Mouse (Mus musculus): ENCODE measurements around the gene Oas1f. TPM values are rescaled to one million over a fixed set of nuclear protein-coding genes. Genes with fewer than 3 reads are reported as not detected.
"Not testable (repeated sequence)": the region's sequence is repeated elsewhere in the genome, so short reads cannot be mapped to it uniquely, and the experiment has no call there.

The Oas1f gene
- total RNA-seq, 1 experiment: 0.45 TPM

DNA sequence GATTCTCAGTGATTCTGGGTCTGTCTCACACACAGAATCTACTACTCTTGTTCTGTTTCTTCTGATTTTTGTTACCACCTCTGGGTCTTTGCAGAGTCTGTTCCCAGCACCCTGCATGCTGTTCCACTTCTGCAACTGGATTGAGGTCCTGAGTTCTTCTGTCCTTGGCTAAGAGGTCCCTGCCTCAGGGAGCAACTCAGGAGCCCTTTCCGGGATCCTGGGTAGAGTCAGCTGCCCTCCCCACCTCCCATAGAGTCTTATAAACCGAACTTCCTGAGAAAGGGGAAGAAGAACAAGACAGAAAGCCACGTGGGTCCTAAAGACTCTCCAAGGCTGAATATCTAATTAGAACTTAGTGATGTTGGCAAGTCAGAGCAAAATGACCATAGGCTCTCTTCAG is 43.8 kb downstream of the Oas1f start:
- TF ChIP-seq MAFK (IDR thresholded peaks at IDR 0.05; ENCODE audit: insufficient read depth, low read depth, low read length) (no peak), ZNF384 (IDR thresholded peaks at IDR 0.05; ENCODE audit: low read depth, low read length) (no peak), ZC3H11A (IDR thresholded peaks at IDR 0.05; ENCODE audit: borderline replicate concordance, low read depth, low read length) (no peak), CHD2 (IDR thresholded peaks at IDR 0.05; ENCODE audit: low read depth, low read length) (no peak), HCFC1 (IDR thresholded peaks at IDR 0.05; ENCODE audit: borderline replicate concordance, insufficient read depth, low read length) (no peak)
- in situ Hi-C loops (cut with MboI; ENCODE audit: low sequenced_read_pairs in 2 of 2, unreplicated experiment in 2 of 2): no loop called here
- no peak for DNase-seq (ENCODE audit: low read depth, low spot score)
- no peak overlapping the region; the same call in 1 of the 2 replicates for H3K27ac ChIP-seq (ENCODE audit: insufficient read depth, low read depth, low read length, poor library complexity, severe bottlenecking)
- no peaks in the 10 kb centered on the region for H3K9me3 ChIP-seq (ENCODE audit: control insufficient read depth, insufficient read depth, low read depth, low read length)
- H3K4me1 ChIP-seq (ENCODE audit: control insufficient read depth in 2 of 2, insufficient read depth in 2 of 2, low read length in 2 of 2, poor library complexity in 1 of 2): peaks cover 2 to 12% of the 10 kb centered on the region in 2 experiments; a peak in 2 of 4 replicates
- no peak overlapping the region for H3K9ac ChIP-seq (ENCODE audit: insufficient read depth, low read depth, low read length, poor library complexity, severe bottlenecking)
- no peak overlapping the region for H3K4me3 ChIP-seq (ENCODE audit: insufficient read depth in 1 of 2, low read depth in 1 of 2, low read length in 2 of 2, poor library complexity in 1 of 2, severe bottlenecking in 1 of 2)
- peaks cover 3% of the 10 kb centered on the region for H3K36me3 ChIP-seq (ENCODE audit: control insufficient read depth, insufficient read depth, low read length, poor library complexity, severe bottlenecking)

DNA sequence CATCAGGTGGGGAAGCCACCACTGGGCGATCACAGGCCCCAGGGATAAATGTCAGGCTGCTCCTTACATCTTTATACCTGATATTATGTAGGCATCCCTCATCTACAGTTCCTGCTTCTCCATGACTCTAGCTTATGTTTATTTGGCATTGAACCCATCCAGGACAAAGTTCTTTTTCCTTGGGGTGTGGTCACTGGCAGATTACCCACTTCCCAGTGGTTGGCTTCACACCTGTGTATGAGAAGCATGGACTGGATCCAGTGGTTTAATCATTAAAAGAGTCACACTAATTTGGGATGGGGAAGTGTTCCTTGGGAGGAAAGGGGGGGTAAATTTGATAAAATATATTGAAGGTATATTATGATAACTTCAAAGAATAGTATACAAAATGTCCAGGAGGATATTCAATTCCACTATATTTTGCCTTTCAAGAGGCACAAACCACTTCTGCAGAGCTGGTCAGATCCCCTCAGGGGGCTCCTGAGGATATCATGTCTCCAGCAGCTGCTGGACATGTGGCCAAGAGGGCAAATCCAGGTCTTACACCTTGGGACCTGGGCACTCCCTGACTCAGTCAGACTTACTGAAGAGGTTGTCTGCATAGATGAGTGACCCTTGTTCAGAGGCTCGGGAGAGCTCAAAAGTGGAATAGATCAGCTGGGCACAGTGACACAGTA is 44.5 kb downstream of the Oas1f start:
- H3K36me3 ChIP-seq (ENCODE audit: control insufficient read depth, insufficient read depth, low read length, poor library complexity, severe bottlenecking); H3K9ac ChIP-seq (ENCODE audit: insufficient read depth, low read depth, low read length, poor library complexity, severe bottlenecking); H3K9me3 ChIP-seq (ENCODE audit: control insufficient read depth, insufficient read depth, low read depth, low read length); H3K4me3 ChIP-seq (ENCODE audit: insufficient read depth in 1 of 2, low read depth in 1 of 2, low read length in 2 of 2, poor library complexity in 1 of 2, severe bottlenecking in 1 of 2); in situ Hi-C loops (cut with MboI; ENCODE audit: low sequenced_read_pairs in 2 of 2, unreplicated experiment in 2 of 2); DNase-seq (ENCODE audit: low read depth, low spot score); H3K27ac ChIP-seq (ENCODE audit: insufficient read depth, low read depth, low read length, poor library complexity, severe bottlenecking): not testable (repeated sequence)
- H3K4me1 ChIP-seq (ENCODE audit: control insufficient read depth in 2 of 2, insufficient read depth in 2 of 2, low read length in 2 of 2, poor library complexity in 1 of 2): peaks cover 2 to 12% of the 10 kb centered on the region in 2 experiments; a peak in 2 of 4 replicates

DNA sequence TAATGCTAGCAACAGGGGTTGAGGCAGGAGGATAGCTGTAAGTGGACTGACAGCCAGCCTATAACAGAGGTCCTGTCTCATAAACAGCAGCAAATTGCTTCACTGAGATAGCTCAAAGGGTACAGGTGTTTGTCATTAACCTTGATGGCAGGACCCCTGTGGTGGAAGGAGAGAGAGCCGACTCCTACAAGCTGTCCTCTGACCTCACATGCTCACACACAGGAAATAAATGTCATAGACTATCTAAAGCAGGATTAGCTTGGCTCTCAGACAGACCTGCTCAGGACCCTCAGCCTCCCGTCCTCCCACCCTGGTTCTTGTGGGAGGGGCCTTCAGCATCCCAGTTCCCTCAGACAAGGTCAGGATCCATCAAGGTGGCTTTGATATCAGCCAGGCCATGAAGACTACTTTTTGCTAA is 45.1 kb downstream of the Oas1f start:
- Histone ChIP-seq H3K9me3 (ENCODE audit: control insufficient read depth, insufficient read depth, low read depth, low read length) (no peaks in the 10 kb centered on the region), H3K4me3 (ENCODE audit: insufficient read depth in 1 of 2, low read depth in 1 of 2, low read length in 2 of 2, poor library complexity in 1 of 2, severe bottlenecking in 1 of 2) (no peak overlapping the region), H3K27ac (ENCODE audit: insufficient read depth, low read depth, low read length, poor library complexity, severe bottlenecking) (peak overlapping the region; percentile 57), H3K9ac (ENCODE audit: insufficient read depth, low read depth, low read length, poor library complexity, severe bottlenecking) (no peak overlapping the region), H3K4me1 (ENCODE audit: control insufficient read depth in 2 of 2, insufficient read depth in 2 of 2, low read length in 2 of 2, poor library complexity in 1 of 2) (peaks cover 2 to 12% of the 10 kb centered on the region in 2 experiments; a peak in 2 of 4 replicates), H3K36me3 (ENCODE audit: control insufficient read depth, insufficient read depth, low read length, poor library complexity, severe bottlenecking) (peaks cover 3% of the 10 kb centered on the region)
- no peak for TF ChIP-seq MAFK (IDR thresholded peaks at IDR 0.05; ENCODE audit: insufficient read depth, low read depth, low read length)
- no peak for TF ChIP-seq ZC3H11A (IDR thresholded peaks at IDR 0.05; ENCODE audit: borderline replicate concordance, low read depth, low read length)
- TF ChIP-seq ZNF384 (IDR thresholded peaks at IDR 0.05; ENCODE audit: low read depth, low read length): no peak
- no peak for TF ChIP-seq CHD2 (IDR thresholded peaks at IDR 0.05; ENCODE audit: low read depth, low read length)
- TF ChIP-seq HCFC1 (IDR thresholded peaks at IDR 0.05; ENCODE audit: borderline replicate concordance, insufficient read depth, low read length): no peak
- DNase-seq (ENCODE audit: low read depth, low spot score): no peak
- in situ Hi-C loops (cut with MboI; ENCODE audit: low sequenced_read_pairs in 2 of 2, unreplicated experiment in 2 of 2): no loop called here

DNA sequence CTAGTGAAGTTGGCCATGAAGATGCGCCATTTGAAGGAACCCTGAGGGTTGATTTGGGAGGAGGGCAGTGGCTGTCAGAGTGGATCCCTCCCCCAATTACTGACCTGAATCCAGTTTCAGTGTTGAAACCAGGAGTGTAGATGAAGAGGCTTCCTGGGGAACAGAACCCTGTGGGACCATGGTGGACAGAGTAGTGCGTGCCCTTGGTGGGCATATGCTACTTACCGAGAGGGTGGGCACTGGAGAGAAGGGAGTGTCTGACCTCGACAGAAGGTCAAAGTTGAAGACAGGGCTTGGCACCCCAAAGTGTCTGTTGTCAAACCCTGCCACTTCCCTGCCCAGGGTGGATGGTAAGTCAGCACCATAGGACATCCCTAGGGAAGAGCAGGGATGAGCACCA is 46.7 kb downstream of the Oas1f start:
- H3K36me3 ChIP-seq (ENCODE audit: control insufficient read depth, insufficient read depth, low read length, poor library complexity, severe bottlenecking); H3K4me3 ChIP-seq (ENCODE audit: insufficient read depth in 1 of 2, low read depth in 1 of 2, low read length in 2 of 2, poor library complexity in 1 of 2, severe bottlenecking in 1 of 2); H3K9me3 ChIP-seq (ENCODE audit: control insufficient read depth, insufficient read depth, low read depth, low read length); H3K4me1 ChIP-seq (ENCODE audit: control insufficient read depth in 2 of 2, insufficient read depth in 2 of 2, low read length in 2 of 2, poor library complexity in 1 of 2); H3K9ac ChIP-seq (ENCODE audit: insufficient read depth, low read depth, low read length, poor library complexity, severe bottlenecking); in situ Hi-C loops (cut with MboI; ENCODE audit: low sequenced_read_pairs in 2 of 2, unreplicated experiment in 2 of 2); DNase-seq (ENCODE audit: low read depth, low spot score): not testable (repeated sequence)
- H3K27ac ChIP-seq (ENCODE audit: insufficient read depth, low read depth, low read length, poor library complexity, severe bottlenecking): peak overlapping the region; percentile 86

DNA sequence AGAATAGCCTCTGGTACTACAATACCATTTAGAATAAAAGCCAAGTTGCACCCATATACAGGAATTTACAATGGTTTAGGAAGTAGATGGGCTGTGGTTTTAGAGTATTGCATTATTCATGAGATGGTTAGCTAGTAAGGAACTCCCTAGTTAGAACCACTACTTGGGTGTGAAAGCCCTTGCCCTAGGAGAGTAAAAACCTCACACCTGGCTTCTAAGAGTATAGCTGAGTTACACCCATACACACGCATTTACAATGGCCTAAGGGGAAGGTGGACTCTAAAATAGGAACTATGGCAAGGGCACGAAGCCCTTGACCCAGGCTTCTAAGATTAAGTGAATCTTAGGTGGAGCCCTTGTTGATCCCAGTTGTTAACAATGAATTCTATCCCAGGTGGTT is 47.5 kb downstream of the Oas1f start:
- H3K4me3 ChIP-seq (ENCODE audit: insufficient read depth in 1 of 2, low read depth in 1 of 2, low read length in 2 of 2, poor library complexity in 1 of 2, severe bottlenecking in 1 of 2); H3K36me3 ChIP-seq (ENCODE audit: control insufficient read depth, insufficient read depth, low read length, poor library complexity, severe bottlenecking); H3K9me3 ChIP-seq (ENCODE audit: control insufficient read depth, insufficient read depth, low read depth, low read length); H3K4me1 ChIP-seq (ENCODE audit: control insufficient read depth in 2 of 2, insufficient read depth in 2 of 2, low read length in 2 of 2, poor library complexity in 1 of 2); in situ Hi-C loops (cut with MboI; ENCODE audit: low sequenced_read_pairs in 2 of 2, unreplicated experiment in 2 of 2); H3K9ac ChIP-seq (ENCODE audit: insufficient read depth, low read depth, low read length, poor library complexity, severe bottlenecking); DNase-seq (ENCODE audit: low read depth, low spot score): not testable (repeated sequence)
- peak overlapping the region; percentile 86; the same call in 1 of the 2 replicates for H3K27ac ChIP-seq (ENCODE audit: insufficient read depth, low read depth, low read length, poor library complexity, severe bottlenecking)

Measured in ES-E14 (cell line).